Mouse (Mus musculus): ENCODE measurements around the gene Trpc7.
A peak's percentile ranks its signal among the peaks of the same experiment; 100 is the strongest.

The Trpc7 gene

DNA sequence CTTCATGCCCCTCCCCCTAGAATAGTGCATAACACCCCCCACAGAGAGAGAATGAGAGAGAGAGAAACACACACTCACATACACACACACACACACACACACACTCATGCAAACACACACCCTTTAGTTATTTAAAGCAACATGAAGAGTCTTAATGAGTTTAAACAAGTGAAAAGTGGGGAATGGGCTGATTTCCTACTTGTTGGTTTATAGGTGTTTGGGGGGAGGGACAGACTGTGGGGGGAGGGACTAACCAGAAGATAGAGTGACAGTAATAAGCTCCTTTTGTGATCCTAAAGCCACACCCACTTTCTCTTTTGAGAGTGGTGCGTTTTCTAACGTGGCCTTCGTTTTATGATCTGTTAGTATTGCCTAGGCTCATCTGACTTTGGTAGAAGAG lies at the start of gene Trpc7:
TSS of gene Trpc7 (minus strand) at position 101 of the 400 bp plus-strand sequence.
- no peak for DNase-seq (ENCODE audit: low read depth, low spot score)

DNA sequence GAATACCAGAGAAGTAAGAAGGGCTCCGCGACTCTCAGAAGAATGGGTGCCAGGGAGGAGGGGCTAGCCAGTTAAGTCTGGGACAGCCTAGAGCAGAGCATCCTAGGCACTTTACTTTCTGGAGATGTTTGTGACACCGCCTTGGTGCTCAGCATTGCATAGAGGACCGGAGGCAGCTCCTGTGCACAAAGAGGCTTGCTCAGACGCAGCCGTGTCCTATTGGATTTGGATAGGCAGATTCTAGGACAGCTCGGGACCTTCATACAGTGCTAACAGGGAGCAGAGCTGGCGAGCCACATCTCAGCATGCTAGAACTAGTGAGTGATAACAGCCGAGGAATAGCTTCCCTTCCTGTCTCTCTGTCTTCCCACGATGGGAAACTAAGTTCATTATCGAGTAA lies 43.5 kb upstream of the Trpc7 start:
- no peak for DNase-seq (ENCODE audit: low read depth, low spot score)

DNA sequence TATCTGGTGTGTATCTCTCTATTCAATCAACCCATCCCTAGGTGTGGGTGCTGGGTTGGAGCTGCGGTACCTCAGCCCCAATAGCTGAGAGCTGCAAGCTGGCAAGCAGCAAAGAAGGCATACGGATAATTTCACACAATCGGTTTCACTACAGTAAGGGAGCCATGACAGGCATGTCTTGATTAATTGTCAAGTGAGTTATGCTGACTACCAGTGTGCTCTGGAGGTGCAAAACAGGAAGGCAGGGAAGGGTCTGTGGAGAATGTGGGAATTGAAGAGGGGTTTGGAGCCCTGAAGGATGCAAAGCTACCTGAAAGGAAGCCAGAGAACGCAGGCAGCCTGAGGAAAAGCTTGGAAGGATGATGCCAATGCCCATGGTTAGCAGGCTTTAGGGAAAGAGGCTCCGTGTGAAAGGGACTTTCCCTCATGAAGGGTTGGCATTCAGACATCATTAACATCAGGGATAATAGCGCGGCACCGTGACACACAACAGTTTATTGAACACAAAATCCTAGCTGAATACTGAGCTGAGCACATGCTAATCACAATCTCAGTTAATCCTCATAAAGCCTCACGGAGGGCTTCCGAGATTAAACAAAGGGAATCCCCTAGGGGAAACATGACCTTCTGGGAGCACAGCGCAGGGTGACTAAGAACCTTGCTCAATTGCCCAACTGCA lies 38.2 kb upstream of the Trpc7 start:
- DNase-seq (ENCODE audit: low read depth, low spot score), result no peak

DNA sequence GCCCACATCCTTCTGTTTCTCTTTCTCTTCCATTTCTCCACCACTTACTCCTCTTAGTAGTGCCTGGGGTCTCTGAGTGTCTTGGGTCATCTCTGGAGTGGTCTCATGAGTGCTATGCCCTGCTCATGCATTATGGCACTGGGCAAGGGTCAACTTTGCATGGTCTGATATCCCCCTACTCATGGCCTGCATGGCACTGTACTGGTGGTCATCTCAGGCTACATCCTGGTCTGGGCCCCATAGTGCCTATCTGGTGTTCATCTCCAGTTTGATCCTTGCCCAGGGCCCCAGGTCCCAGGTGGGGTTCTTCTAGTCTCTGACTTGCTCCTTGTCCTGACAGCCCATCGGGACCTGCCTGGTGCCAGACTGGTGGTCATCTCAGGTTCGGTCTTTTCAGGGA lies 34.6 kb upstream of the Trpc7 start:
- DNase-seq (ENCODE audit: low read depth, low spot score), result no peak

DNA sequence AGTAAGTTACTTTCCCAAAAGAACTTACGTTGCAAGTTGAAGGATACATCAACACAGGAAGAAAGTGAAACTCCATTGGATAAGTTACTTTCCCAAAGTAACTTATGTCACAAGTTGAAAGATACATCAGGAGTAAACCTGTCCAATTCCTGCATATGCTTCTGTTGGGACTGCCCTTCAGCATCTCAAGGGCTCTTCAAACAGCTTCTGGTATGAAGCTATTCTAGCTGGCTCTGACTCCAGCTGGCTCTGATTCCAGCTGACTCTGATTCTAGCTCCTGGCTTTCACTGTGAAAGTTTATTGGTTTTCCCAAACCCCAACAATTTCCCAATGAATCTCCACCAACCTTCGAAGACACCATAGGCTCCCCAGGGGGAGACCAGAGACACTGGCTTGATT lies 27.2 kb upstream of the Trpc7 start:
- DNase-seq (ENCODE audit: low read depth, low spot score), result no peak

DNA sequence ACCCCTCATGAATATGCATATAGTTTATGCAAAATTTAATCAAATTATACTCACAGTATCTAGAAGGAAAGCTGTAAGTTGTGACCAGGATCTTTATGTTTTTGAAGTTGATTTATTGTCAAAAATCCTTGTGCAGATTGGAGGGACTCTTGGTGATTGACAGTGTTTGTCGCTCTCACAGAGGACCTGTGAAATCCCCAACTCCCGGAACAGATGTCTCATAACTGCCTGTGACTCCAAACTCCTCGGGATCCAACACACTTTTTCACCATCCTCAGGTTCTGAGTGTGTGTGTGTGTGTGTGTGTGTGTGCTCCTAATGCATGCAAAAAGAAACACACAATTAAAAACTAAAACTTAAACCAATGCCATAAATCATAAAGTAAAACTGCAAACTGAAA lies 25.5 kb upstream of the Trpc7 start:
- DNase-seq (ENCODE audit: low read depth, low spot score), result no peak

DNA sequence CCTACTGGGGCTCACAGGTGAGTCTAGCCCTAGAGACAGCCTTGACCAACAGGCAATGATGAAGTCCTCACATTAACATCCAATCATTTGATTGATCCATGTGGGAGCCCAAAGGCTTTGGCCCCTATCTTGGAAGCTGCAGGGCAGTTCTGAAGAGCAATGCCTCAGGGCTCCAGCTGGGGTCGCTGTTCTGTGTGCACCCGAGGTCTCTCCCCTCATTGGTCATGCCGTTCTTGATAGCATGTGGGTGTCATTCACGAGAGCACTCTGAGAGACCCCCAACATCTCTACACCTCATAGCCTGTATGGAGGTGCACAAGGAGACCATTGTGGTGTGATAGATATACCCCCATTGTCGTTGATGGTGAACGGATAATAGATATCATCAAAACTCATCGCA lies 18.9 kb upstream of the Trpc7 start:
- no peak for DNase-seq (ENCODE audit: low read depth, low spot score)

DNA sequence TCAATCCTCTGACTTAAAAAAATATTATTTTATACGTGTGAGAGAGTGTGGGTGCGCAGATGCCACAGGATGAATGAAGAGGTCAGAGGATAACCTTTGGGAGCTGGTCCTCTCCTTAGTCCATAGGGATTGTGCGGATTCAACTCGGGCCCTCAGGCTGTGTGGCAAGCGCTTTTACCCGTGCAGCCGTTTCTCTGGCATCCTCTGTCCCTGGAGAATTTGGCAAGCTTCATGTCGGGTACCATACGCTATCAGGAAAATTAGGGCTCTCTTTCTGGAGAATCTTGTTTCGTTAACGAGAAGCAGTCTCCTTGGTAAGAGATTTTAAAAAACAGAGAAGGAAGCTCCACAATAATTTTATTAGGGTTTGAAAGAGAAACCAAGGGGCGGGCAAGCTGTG lies 15.3 kb upstream of the Trpc7 start:
- DNase-seq (ENCODE audit: low read depth, low spot score), result no peak

DNA sequence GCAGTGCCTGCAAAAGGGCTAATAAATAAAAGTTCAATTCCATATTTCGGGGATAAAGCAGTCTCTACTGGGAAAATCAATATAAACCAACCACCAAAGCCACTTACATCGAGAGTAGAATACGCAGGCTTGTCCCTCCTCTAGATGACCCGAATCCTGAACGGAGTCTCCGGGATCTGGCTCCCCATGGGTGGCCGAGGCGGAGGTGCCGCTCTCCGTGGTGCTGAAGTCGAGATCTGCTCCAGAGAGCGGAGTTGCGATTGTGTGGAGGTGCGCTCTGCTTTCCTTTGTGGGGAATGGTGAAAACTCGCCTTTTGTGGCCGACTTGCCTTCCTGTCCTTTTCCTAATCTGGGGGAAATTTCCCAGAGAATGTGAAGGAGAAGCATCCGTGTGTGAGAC lies 407 bp downstream of the Trpc7 start:
- no peak for DNase-seq (ENCODE audit: low read depth, low spot score)

DNA sequence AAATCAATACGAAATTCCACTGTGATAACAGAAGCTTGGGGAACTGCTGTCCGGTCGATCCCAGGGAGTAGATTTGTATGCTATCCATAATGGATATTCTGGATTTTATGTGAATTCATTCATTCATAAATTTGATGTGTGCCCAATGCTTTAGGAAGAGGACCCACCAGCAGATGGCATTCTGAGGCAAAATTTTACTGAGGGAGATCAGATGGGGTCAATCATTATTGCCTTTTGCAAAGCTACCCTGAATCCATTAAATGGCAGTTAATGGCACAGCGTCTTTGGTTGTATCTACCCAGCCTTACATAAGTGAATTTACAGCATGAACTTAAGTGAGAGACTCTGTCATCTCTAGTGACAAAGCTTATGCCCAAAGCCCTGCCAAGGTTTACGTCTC lies 1.2 kb downstream of the Trpc7 start:
- no peak for DNase-seq (ENCODE audit: low read depth, low spot score)

DNA sequence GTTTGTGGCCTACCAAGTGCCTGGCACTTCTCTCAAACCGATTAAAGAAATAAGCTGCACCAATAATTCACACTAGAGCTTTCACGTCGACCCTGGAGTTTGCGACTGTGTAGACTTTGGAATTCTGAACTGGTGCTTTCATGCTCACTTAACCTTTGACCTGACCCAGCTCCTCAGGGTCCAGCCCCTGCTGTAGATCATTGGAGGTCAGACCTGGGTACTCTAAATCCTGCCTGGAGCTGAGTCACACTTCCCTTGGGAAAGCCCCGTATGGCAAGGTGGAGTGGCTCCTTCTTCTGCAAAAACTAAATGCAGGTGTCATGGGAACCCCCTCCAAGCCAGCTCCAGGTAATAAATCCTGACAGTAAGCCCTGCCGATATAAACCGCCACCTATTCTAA lies 5.9 kb downstream of the Trpc7 start:
- no peak for DNase-seq (ENCODE audit: low read depth, low spot score)

DNA sequence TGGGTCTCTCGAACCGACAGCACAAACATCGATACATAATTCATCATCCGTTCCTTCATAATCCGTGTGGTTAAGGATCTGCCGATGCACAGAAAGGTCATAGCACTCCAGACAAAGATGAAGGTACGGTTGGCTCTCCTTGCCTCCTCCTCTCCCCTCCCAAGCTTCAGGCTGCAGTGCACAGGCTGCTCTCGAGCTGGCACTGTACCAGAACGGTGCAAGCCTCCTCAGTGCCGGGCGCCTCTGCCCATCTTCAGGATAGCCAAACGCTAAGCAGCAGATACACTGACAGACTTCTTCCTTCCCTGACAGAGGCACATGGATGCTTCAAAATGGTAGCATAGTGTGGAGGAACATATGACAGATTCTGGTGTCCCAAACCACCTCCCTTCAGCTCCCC lies 12.9 kb downstream of the Trpc7 start:
- no peak for DNase-seq (ENCODE audit: low read depth, low spot score)

DNA sequence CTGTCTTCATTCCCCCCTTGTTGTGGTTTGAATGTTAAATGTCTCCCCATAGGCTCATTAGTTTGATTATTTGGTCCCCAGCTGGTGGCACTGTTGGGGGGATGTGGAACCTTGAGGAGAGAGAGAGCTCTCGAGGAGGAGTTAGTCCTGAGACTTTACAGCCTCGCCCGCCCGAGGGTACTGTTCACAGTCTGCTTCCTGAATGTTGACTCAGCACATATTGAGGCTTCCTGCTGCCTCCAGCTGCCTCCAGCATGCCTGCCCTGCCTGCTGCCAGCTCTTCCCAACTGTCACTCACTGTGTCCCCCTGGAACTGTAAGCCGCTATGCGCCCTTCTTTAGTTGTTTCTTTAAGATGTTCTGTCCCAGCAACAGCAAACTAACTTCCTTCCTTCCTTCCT lies 31.2 kb downstream of the Trpc7 start:
- DNase-seq (ENCODE audit: low read depth, low spot score), result no peak

DNA sequence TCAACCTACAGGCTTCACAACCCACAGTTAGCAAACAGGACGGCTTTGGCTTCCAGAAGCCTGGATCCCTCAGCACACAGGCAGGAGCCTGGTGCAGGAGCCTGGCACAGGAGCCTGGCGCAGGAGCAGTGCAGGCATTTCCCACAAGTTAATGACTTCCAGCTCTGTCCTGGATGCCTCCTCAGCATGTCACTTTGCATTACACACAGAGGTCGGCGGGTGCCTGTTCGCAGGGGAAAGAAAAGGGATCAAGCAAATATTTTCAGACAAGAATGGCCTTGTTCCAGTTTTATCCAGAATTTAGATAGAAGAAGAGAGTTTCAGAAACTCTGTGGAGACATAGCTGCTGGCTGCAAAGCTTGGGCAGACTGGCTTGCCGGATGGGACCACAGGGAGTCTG lies 33.8 kb downstream of the Trpc7 start:
- DNase-seq (ENCODE audit: low read depth, low spot score), result no peak

DNA sequence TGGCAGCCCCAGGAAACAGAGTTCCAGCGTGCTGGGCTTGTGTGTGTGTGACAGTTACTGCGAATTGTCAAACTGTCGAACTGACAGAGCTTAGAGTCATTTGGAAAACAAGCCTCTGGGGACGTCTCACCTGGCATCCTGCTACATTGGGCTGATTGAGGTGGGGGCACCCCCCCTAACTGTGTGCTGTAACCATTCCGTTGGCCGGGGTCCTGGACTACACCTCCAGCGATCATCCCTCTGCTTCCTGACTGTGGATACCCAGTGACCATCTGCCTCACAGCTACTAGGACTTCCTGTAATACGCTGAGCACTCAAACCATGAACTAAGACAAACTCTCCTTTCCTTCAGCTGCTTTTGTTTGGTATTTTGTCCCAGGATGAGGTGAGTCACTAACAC lies 41.3 kb downstream of the Trpc7 start:
- DNase-seq (ENCODE audit: low read depth, low spot score), result no peak

DNA sequence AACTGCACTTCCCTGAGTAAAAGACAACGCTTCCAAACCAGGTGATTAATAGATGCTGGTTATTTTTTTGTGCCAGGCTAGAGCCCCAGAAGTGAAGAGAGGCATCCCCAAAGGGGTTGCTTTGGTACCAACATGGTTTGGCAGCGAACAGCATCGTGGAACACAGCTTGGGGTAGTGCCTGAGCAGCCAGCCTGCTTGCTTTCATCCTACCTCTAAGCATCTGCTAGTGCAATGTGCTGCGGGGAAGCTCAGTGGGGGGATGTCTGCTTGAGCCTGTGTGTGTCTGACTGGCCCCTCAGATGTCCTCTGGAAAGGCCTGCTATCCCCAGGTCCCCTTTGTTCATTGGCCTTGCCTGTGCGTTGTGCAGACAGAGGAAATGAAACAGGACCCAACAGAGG lies 42.4 kb downstream of the Trpc7 start:
- DNase-seq (ENCODE audit: low read depth, low spot score), result no peak

DNA sequence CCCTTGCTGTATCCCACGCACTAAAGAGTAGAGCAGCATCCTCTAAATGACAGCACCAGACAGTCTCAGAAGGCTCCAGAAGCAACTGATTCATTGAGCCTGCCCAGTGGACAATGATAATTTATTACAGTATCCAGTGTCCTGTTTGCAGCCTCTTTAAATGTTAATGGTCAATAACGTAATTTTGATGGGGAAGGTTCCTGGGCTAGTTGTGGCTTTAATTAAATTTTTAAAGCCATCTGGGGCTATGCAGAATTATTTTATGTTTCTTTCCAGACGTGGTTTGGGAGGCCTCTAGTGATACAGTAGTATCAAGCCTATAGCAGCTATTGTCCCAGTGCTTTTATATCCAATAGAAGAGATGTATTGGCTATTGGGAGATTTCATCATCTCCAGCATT lies 49.9 kb downstream of the Trpc7 start:
- no peak for DNase-seq (ENCODE audit: low read depth, low spot score)

DNA sequence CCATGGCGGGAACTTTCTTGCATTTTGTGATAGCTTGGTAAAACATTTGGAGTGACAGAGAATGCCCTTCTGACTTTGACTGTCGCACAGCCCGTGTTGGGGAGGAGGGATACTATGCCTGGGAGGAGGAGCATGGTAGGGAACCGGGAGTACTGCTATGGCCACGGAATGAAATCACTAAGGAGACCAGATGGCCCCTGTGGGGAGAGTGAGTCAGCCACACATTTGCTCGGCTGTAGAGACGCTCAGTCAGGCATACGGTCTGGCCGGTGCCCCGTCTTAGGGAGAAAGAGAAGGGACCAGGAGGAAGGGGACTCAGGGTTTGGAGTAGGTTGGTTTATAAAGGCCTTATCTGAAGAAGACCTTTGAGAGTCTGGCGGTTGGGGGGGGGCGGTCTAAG lies 80.3 kb downstream of the Trpc7 start:
- DNase-seq (ENCODE audit: low read depth, low spot score), result no peak

DNA sequence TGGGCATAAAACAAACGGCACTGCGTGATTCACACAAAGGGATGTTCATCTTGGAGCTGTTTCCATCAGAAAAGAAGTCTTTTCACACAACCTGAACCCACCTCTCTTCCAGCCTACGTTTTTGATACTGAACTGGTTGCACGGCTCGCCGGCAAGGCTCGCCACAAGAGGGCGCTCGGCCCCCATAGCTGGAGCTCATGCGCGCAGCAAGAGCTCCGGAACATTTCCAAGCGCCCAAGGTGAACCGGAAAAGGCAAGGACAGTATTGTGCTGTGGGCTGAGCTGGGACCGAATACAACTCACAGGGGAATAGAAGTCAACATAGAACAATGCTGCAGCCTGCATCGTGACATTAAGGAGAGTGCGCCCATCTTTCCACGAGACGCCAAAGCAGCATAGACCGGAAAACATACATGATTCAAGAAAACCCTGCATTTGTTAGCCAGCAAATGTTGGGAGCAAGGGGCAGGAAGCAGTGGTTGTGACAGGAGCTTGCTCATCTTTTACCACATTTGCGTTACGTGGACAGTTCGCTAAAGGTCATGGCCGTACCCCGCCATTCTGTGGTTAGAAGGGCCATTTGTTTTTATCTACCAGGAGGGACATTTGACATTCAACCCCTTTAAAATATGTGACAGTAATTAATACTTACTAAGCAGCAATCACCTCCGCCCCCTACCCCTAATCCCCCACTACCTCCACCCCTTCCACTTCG lies 88.9 kb downstream of the Trpc7 start:
- DNase-seq (ENCODE audit: low read depth, low spot score), result peak; percentile 43

DNA sequence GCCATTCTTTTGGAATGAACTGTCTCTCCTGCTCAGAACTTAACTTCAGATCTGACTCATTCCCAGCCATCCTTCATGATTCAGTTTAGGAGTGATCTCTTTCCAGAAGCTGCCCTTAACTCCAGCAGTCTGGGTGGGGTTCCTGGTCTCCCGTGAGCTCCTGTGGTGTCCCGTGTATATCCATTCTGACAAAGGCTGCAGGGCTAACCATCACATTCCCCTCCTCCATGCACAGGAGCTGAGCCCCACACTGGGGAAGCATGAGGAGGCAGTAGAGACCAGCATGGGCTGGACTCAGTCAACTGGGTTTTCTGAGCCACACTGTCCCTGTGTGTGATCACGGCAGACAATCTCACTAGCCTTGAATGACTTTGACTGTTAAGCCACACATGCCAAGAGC lies 90.7 kb downstream of the Trpc7 start:
- no peak for DNase-seq (ENCODE audit: low read depth, low spot score)

DNA sequence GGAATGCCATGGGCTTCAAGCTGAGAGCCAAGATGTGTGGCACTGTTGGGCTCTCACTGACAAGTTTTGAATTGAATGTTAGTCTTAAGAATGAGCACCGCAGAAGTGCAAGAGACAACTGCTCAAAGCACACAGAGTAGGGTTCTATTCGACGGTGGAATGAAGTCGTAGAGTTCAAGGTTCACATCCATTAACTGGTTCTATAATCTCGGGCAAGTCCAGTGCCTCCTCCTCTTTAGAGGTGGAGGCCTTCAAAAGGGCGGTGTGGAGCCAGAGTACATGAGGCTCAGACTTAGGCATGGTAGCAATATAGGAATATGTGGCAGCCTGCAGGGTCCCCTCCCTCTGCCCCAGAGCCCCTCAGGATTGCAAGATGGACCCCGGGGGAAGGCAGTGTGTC lies 98.3 kb downstream of the Trpc7 start:
- DNase-seq (ENCODE audit: low read depth, low spot score), result no peak

DNA sequence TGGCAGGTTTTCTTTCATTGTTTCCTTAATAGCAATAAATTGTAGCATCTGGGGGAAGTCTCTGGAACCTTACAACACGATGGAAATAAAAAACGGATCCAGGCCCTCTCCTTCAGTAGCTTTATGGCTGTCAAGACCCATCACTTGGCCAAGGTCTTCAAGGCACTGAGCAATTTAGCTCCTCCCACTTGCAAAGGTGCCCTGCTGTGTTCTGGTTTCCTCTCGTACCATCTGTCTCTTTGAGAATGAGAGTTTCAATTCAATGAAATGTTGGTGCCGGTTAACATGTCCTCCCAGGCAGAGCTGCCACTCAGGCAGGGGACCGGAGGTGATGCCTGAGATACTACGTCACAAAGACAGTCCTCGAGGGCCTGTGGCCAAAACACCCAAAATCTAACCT lies 100.3 kb downstream of the Trpc7 start:
- DNase-seq (ENCODE audit: low read depth, low spot score), result no peak

DNA sequence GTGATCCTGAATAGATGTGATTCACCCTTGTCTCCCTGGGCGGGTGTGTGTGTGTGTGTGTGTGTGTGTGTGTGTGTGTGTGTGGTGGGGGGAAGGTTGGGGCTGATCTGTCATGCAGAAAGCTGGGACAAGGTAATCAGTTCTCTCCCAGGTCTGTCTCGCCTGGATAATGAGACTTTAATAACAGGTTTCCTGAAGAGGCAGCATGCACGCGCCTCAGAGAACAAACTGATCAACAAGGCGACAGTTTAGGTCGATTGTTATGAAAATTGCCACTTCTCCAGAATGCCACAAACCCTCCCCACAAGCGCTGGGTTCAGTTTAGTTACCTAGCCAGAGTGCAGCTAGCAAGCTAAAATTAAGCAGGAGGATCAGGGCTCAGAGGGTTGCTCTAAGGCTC lies 101.4 kb downstream of the Trpc7 start:
- DNase-seq (ENCODE audit: low read depth, low spot score), result no peak

DNA sequence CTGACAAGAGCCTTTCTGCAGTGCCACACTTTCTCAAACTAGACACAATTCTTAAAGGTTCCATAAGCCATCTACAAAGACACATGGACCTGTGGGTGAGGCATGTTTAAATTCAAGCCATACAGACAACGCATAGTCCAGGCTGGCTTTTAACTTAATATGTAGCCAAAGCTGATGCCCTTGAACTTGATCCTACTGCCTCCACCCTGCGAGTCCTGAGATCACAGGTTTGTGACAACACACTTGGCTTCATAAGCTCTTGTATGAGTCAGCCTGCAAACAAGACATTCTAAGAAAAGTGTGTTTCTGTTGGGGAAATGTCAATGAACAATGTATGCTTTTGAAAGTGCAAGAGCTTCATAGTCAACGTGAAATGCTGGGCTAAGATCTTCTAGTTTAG lies 102.9 kb downstream of the Trpc7 start:
- DNase-seq (ENCODE audit: low read depth, low spot score), result no peak
